Mouse (Mus musculus) mature B cell (primary cell): ENCODE results near the gene Chd2.
"Not testable (repeated sequence)": the region's sequence is repeated elsewhere in the genome, so short reads cannot be mapped to it uniquely, and the experiment has no call there.

Experiments used
- in situ Hi-C: fragments of 300-500 bp; cut with MboI; formaldehyde crosslinking; loops from 2 replicates; pipeline ENCODE4 v1.14.3; 2019

Chd2 gene

GRCm38 (mm10) chr7:73523183-73523582 lies 18.4 kb downstream of the Chd2 start:
- in situ Hi-C loops = no loop called here

GRCm38 (mm10) chr7:73521277-73522193 lies 20.1 kb downstream of the Chd2 start:
- in situ Hi-C loops = no loop called here

- in situ Hi-C loops = no loop called here
Measured at GRCm38 (mm10) chr7:73520231-73520630, 21.4 kb downstream of the Chd2 start.

- in situ Hi-C loops = no loop called here
Measured at GRCm38 (mm10) chr7:73519060-73519796, 22.4 kb downstream of the Chd2 start.

GRCm38 (mm10) chr7:73518373-73518980 lies 23.2 kb downstream of the Chd2 start:
- in situ Hi-C loops = not testable (repeated sequence)

GRCm38 (mm10) chr7:73517432-73518054 lies 24.1 kb downstream of the Chd2 start:
- in situ Hi-C loops = no loop called here

- in situ Hi-C loops = no loop called here
Measured at GRCm38 (mm10) chr7:73516820-73517219, 24.8 kb downstream of the Chd2 start.

- in situ Hi-C loops = no loop called here
Measured at GRCm38 (mm10) chr7:73514560-73514959, 27.1 kb downstream of the Chd2 start.

GRCm38 (mm10) chr7:73512422-73512821 lies 29.2 kb downstream of the Chd2 start:
- in situ Hi-C loops = no loop called here

- in situ Hi-C loops = no loop called here
Measured at GRCm38 (mm10) chr7:73508688-73509087, 32.9 kb downstream of the Chd2 start.

GRCm38 (mm10) chr7:73507491-73507890 lies 34.1 kb downstream of the Chd2 start:
- in situ Hi-C loops = no loop called here

- in situ Hi-C loops = no loop called here
Measured at GRCm38 (mm10) chr7:73506852-73507251, 34.8 kb downstream of the Chd2 start.

GRCm38 (mm10) chr7:73505266-73505665 lies 36.4 kb downstream of the Chd2 start:
- in situ Hi-C loops = no loop called here

- in situ Hi-C loops = no loop called here
Measured at GRCm38 (mm10) chr7:73498200-73498599, 43.4 kb downstream of the Chd2 start.

GRCm38 (mm10) chr7:73489261-73489660 lies 52.4 kb downstream of the Chd2 start:
- in situ Hi-C loops = no loop called here

GRCm38 (mm10) chr7:73481094-73481493 lies 60.5 kb downstream of the Chd2 start:
- in situ Hi-C loops = no loop called here

GRCm38 (mm10) chr7:73479506-73479905 lies 62.1 kb downstream of the Chd2 start:
- in situ Hi-C loops = no loop called here

- in situ Hi-C loops = no loop called here
Measured at GRCm38 (mm10) chr7:73478157-73479058, 63.2 kb downstream of the Chd2 start.

- in situ Hi-C loops = no loop called here
Measured at GRCm38 (mm10) chr7:73467741-73468140, 73.9 kb downstream of the Chd2 start.

GRCm38 (mm10) chr7:73463546-73463945 lies 78.1 kb downstream of the Chd2 start:
- in situ Hi-C loops = no loop called here

GRCm38 (mm10) chr7:73454113-73454512 lies 87.5 kb downstream of the Chd2 start:
- in situ Hi-C loops = no loop called here
